Mouse (Mus musculus): ENCODE measurements at regions not wholly inside any gene's neighbourhood (a gene's known extent, or its start where the extent isn't known, plus 50 kb on each side); places are given as distances from the start of the nearest gene placed in this dataset.

DNA sequence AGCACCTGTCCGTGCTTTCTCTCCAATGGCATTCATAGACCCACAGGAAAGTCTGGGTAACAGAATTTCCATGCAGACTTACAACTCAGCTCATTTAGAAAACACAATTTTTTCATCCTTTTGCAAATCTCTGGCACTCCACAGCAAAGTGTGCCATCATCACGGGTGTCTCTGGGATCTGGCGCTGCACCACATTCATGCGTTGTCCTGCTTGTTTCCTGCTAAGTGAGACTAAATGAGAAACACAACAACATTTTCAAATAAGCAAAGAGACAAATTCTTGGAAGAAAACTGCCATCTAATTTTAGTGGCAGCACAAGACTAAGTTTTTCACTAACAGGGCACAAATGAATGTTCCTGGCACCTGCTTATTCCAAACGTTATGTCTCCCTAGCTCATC is 156.9 kb downstream of the Rps29 start:
- no peak overlapping the region for H3K4me3 ChIP-seq (replicated peaks)
- H3K4me2 ChIP-seq = no peak overlapping the region
- no peak for ATAC-seq (ENCODE audit: low FRiP score)
- H3K27ac ChIP-seq (replicated peaks) = no peak overlapping the region
- H3K9ac ChIP-seq (replicated peaks) = no peak overlapping the region
- H3K36me3 ChIP-seq = no peaks in the 10 kb centered on the region
- H3K27me3 ChIP-seq (replicated peaks) = no peaks in the 10 kb centered on the region
- WGBS = 74% methylated on average over 5 of the region's 5 CpGs
- no peaks in the 10 kb centered on the region for H3K9me3 ChIP-seq (replicated peaks)
- H3K4me1 ChIP-seq = no peaks in the 10 kb centered on the region

DNA sequence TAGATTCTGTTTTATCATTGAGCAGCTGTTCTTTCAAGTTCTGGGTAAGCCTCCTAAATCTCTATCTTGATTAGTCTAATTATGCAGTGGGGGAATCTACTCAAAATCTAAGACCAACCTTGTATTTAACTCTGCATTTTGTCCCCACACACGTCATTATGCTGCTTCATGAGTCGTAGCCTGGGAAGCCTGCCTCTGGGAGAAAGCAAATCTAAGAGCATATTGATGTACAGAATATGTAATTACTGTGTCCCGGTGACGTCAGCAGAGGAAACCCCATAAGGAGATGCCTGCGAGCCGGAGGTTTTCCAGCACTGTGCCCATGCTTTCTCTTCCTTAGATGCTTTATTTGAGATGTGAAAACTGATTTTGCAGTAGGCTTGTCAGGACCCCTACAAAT is 161.7 kb downstream of the Rps29 start:
- peak; percentile 77; the same call in 1 of the 2 replicates for ATAC-seq (ENCODE audit: low FRiP score)

DNA sequence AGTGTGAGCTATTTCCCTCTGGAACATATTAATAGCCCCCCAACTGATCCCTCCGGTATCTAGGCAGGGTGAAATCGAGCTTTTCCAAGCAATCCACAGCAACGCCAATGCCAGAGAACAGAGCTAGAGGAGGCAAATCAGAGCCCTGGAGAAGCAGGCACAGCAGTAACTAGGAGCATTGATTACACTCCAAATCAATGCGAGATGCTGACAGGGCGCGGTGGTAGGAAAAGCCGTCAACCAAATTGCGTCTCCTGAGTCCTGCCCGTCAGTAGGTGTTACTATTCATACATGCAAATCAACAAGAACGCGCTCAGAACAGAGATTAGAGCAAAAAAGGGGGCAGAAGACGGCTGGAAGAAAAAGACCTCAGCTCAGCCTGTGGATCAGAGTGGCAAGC is 162.2 kb downstream of the Rps29 start:
- H3K36me3 ChIP-seq = no peaks in the 10 kb centered on the region
- 48% methylated on average over 12 of the region's 12 CpGs for WGBS
- H3K27me3 ChIP-seq (replicated peaks) = no peaks in the 10 kb centered on the region
- H3K9me3 ChIP-seq (replicated peaks) = no peaks in the 10 kb centered on the region
- no peak overlapping the region for H3K9ac ChIP-seq (replicated peaks)
- no peaks in the 10 kb centered on the region for H3K4me1 ChIP-seq
- H3K4me3 ChIP-seq (replicated peaks) = peak overlapping the region; percentile 19
- peak overlapping the region; percentile 54 for H3K27ac ChIP-seq (replicated peaks)
- ATAC-seq (ENCODE audit: low FRiP score) = peak; percentile 77; the same call in 1 of the 2 replicates
- peak overlapping the region; percentile 43 for H3K4me2 ChIP-seq

More for the DNA sequence above, 161.7 kb downstream of the Rps29 start:
- H3K36me3 ChIP-seq = no peaks in the 10 kb centered on the region
- no peak overlapping the region for H3K9ac ChIP-seq (replicated peaks)
- no peaks in the 10 kb centered on the region for H3K4me1 ChIP-seq
- 36% methylated on average over 6 of the region's 6 CpGs for WGBS
- H3K27ac ChIP-seq (replicated peaks) = no peak overlapping the region
- no peaks in the 10 kb centered on the region for H3K9me3 ChIP-seq (replicated peaks)
- H3K4me2 ChIP-seq = peak overlapping the region; percentile 43
- no peak overlapping the region for H3K4me3 ChIP-seq (replicated peaks)
- no peaks in the 10 kb centered on the region for H3K27me3 ChIP-seq (replicated peaks)

DNA sequence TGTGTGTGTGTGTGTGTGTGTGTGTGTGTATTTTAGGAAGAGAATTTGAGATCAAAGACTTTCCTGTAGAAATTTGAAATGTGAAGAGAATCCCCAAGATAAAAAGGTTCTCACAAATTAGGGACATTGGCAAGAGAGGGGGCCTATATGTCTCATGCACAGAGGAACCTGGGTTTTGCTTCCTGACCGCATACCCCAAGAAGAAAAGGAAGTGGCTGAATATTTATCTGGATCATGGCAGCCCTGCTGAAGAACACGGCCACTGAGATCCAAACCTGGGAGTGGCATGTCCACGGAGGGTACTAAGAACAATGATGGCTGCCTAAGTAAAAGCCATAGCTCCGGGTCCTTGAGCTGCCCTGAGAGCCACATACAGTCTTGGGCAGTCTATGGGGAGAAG is 178.3 kb downstream of the Rps29 start:
- H3K27ac ChIP-seq (replicated peaks) = no peak overlapping the region
- WGBS = 89% methylated on average over 4 of the region's 4 CpGs
- ATAC-seq (ENCODE audit: low FRiP score) = no peak
- no peak overlapping the region for H3K4me2 ChIP-seq
- H3K4me1 ChIP-seq = no peaks in the 10 kb centered on the region
- no peaks in the 10 kb centered on the region for H3K36me3 ChIP-seq
- H3K4me3 ChIP-seq (replicated peaks) = no peak overlapping the region
- H3K27me3 ChIP-seq (replicated peaks) = no peaks in the 10 kb centered on the region
- no peak overlapping the region for H3K9ac ChIP-seq (replicated peaks)
- H3K9me3 ChIP-seq (replicated peaks) = no peaks in the 10 kb centered on the region

DNA sequence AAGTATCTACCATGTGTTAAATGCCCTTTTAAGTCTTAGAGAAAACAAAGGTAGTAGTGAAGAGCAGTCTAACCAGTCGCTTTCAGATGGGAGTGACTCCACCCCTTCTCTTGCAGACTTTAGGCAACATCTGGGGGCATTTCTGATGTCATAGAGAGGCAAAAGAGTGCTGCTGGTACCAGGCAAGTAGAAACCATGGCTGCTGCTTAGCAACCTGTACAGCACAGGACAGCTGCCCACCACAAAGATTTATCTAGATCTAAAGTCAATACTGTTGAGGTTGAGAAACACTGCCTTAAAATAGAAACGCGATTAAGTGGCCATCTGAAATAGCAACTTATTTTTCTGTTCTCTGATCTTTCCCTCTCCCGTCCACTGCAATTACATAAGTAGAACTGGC is 178.8 kb downstream of the Rps29 start:
- Histone ChIP-seq H3K4me3 (replicated peaks) (no peak overlapping the region), H3K9me3 (replicated peaks) (no peaks in the 10 kb centered on the region), H3K9ac (replicated peaks) (no peak overlapping the region), H3K27ac (replicated peaks) (no peak overlapping the region), H3K4me1 (no peaks in the 10 kb centered on the region), H3K36me3 (no peaks in the 10 kb centered on the region), H3K4me2 (no peak overlapping the region), H3K27me3 (replicated peaks) (no peaks in the 10 kb centered on the region)
- ATAC-seq (ENCODE audit: low FRiP score) = no peak
- WGBS = 85% methylated on average over 4 of the region's 4 CpGs

DNA sequence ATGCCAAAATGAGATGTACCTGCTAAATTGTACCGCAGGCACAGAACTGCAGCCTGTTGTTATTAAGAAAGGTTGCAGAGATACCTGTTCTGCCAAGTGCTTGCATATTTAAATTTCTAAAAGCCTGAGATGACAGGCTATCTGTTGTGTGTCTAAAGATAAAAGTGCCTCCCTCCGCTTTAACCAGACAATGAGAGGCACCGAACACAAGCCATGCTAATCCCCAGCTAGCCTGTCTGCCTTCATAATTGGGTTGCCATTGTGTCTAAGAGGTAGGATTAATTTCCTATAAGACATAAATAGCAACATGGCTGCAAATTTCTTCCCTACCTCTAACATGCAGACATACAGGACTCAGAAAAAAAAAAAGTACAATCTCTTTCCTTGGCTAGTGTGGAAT is 179.8 kb downstream of the Rps29 start:
- no peak overlapping the region for H3K4me3 ChIP-seq (replicated peaks)
- H3K27ac ChIP-seq (replicated peaks) = no peak overlapping the region
- WGBS = 86% methylated on average over 3 of the region's 3 CpGs
- H3K4me2 ChIP-seq = no peak overlapping the region
- H3K9ac ChIP-seq (replicated peaks) = no peak overlapping the region
- H3K4me1 ChIP-seq = no peaks in the 10 kb centered on the region
- no peaks in the 10 kb centered on the region for H3K27me3 ChIP-seq (replicated peaks)
- ATAC-seq (ENCODE audit: low FRiP score) = no peak
- no peaks in the 10 kb centered on the region for H3K36me3 ChIP-seq
- H3K9me3 ChIP-seq (replicated peaks) = no peaks in the 10 kb centered on the region

DNA sequence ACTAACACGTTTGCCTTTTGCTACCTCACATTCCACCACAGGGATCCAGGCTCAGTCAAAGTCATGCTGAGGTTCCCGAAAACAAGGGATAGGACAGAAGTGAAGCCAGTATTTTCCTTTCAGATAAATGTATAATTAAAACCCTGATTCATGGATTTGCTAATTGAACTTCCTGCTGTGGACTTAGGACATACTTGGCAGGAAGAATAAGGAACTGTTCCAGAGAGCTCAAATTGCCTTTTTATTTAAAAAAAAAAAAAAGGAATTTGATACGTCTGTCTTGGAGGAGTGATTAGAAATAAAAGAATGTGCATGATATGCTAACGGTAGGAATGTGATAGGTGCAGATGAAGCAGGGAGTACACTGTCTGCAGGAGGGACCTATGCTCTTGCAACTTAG is 181.7 kb downstream of the Rps29 start:
- no peak overlapping the region for H3K4me2 ChIP-seq
- WGBS = 73% methylated on average over 4 of the region's 4 CpGs
- no peaks in the 10 kb centered on the region for H3K27me3 ChIP-seq (replicated peaks)
- H3K4me1 ChIP-seq = no peaks in the 10 kb centered on the region
- H3K9ac ChIP-seq (replicated peaks) = no peak overlapping the region
- ATAC-seq (ENCODE audit: low FRiP score) = no peak
- H3K4me3 ChIP-seq (replicated peaks) = no peak overlapping the region
- no peaks in the 10 kb centered on the region for H3K36me3 ChIP-seq
- no peaks in the 10 kb centered on the region for H3K9me3 ChIP-seq (replicated peaks)
- no peak overlapping the region for H3K27ac ChIP-seq (replicated peaks)

DNA sequence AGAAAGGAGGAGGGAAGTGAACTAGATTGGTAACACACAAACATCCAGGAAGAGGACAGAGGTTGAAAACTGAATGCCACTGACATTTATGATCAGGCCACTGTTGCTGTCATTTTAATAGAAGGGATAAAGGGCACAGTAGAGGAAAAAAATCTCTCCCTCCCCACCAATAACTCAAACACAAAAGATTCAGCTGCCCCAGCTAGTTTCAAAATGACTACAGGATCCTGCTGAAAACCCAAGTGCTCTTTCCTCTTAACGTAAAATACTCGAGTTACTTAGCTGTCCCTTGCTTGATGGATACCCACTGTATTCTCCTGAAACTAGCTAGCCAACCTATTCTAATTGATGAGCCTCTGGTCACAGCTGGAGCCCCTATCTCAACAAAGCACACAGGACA is 211.7 kb downstream of the Rps29 start:
- Histone ChIP-seq H3K36me3 (no peaks in the 10 kb centered on the region), H3K9me3 (replicated peaks) (no peaks in the 10 kb centered on the region), H3K4me3 (replicated peaks) (no peak overlapping the region), H3K4me1 (no peaks in the 10 kb centered on the region), H3K9ac (replicated peaks) (no peak overlapping the region), H3K4me2 (no peak overlapping the region), H3K27me3 (replicated peaks) (no peaks in the 10 kb centered on the region), H3K27ac (replicated peaks) (no peak overlapping the region)
- WGBS = 73% methylated on average over 2 of the region's 2 CpGs
- ATAC-seq (ENCODE audit: low FRiP score) = no peak

DNA sequence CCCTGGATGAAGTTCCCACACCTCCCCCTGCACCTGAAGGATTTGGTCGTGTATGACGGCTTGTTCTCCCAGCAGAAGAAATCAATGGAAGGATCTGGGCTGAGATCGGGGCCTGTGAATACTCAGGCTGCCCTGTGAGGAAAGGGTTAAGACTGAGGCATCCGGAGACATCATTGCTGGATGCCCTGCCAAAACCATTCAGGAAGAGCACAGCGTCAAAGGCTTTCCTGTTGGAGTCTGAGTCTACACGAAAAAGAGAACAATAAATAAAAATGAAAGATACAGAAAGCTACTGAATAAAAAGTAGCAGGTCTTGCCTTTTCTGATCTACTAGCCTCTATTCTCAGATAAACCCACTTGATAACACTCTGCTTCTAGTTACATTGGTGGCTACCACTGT is 248.4 kb downstream of the Rps29 start:
- no peak overlapping the region for H3K27ac ChIP-seq (replicated peaks)
- no peaks in the 10 kb centered on the region for H3K36me3 ChIP-seq
- H3K9me3 ChIP-seq (replicated peaks) = no peaks in the 10 kb centered on the region
- H3K27me3 ChIP-seq (replicated peaks) = no peaks in the 10 kb centered on the region
- H3K4me2 ChIP-seq = no peak overlapping the region
- WGBS = 41% methylated on average over 6 of the region's 6 CpGs
- no peak overlapping the region for H3K9ac ChIP-seq (replicated peaks)
- no peak overlapping the region for H3K4me3 ChIP-seq (replicated peaks)
- ATAC-seq (ENCODE audit: low FRiP score) = no peak
- H3K4me1 ChIP-seq = no peaks in the 10 kb centered on the region

DNA sequence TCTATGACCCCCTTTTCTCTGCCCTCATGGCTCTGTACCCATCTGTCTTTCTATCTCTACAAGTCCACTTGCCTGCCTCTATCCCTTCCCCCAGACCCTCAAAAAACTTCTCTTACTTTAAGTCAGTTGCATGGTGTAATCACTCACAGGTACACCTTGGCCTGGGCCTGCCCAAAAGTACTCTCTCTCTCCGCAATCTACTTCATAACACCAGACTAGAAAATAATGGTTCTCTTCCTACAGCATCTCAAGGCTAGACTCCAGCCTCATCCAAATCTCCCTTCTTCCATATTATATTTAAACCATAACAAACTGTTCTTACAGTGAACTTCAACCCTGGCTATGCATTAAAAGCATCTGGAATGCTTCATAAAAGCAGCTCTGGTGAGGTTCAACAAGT is 254.2 kb downstream of the Rps29 start:
- H3K36me3 ChIP-seq = no peaks in the 10 kb centered on the region
- H3K27ac ChIP-seq (replicated peaks) = no peak overlapping the region
- H3K4me1 ChIP-seq = no peaks in the 10 kb centered on the region
- H3K9ac ChIP-seq (replicated peaks) = no peak overlapping the region
- no peak overlapping the region for H3K4me3 ChIP-seq (replicated peaks)
- ATAC-seq (ENCODE audit: low FRiP score) = no peak
- no peaks in the 10 kb centered on the region for H3K27me3 ChIP-seq (replicated peaks)
- H3K9me3 ChIP-seq (replicated peaks) = no peaks in the 10 kb centered on the region
- 97% methylated on average over 1 of the region's 1 CpGs for WGBS
- H3K4me2 ChIP-seq = no peak overlapping the region

DNA sequence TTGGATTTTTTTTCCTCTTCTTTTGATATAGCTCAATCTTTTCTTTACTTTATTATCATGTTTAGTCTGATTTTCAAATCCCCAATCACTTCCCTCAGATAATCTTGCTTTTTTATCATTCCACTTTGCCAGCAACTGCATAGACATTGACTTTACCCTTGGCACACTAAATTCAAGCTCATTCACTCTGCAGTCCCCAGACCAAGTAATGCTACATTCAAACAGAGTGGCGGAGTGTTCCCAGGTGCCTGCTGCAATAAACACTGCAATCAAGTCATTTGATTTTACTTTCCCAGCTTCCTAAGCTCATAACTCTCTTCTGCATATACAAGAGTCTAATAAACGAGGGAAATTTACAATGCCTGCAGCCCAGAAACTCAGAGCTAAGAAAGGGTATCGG is 269.8 kb downstream of the Rps29 start:
- H3K4me3 ChIP-seq (replicated peaks) = no peak overlapping the region
- no peaks in the 10 kb centered on the region for H3K36me3 ChIP-seq
- no peaks in the 10 kb centered on the region for H3K4me1 ChIP-seq
- H3K4me2 ChIP-seq = no peak overlapping the region
- 33% methylated on average over 3 of the region's 3 CpGs for WGBS
- ATAC-seq (ENCODE audit: low FRiP score) = peak; percentile 76
- no peaks in the 10 kb centered on the region for H3K9me3 ChIP-seq (replicated peaks)
- H3K27me3 ChIP-seq (replicated peaks) = no peaks in the 10 kb centered on the region
- H3K27ac ChIP-seq (replicated peaks) = no peak overlapping the region
- H3K9ac ChIP-seq (replicated peaks) = no peak overlapping the region

DNA sequence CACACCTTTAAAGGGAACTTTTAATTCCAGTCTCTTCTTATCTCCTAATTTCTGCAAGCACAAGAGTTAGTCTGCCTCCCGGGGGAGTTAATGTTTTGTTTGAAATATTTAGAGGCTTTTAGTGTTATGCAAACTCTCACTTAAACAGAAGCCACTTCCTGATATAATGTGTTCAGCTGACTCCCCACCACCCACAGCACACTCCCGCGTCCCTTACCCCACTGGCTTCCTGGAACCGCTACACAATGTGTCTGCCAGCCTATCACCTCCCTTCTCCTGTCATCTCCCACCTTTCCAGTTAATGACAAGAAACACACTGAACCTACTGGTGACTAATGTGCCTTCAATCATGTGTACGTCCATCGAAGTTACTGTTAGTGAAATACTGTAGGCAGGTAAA is 276.5 kb downstream of the Rps29 start:
- Histone ChIP-seq H3K4me1 (no peaks in the 10 kb centered on the region), H3K4me2 (no peak overlapping the region), H3K27ac (replicated peaks) (no peak overlapping the region), H3K9ac (replicated peaks) (no peak overlapping the region), H3K4me3 (replicated peaks) (no peak overlapping the region), H3K27me3 (replicated peaks) (no peaks in the 10 kb centered on the region), H3K36me3 (no peaks in the 10 kb centered on the region), H3K9me3 (replicated peaks) (no peaks in the 10 kb centered on the region)
- 86% methylated on average over 6 of the region's 6 CpGs for WGBS
- ATAC-seq (ENCODE audit: low FRiP score) = no peak

DNA sequence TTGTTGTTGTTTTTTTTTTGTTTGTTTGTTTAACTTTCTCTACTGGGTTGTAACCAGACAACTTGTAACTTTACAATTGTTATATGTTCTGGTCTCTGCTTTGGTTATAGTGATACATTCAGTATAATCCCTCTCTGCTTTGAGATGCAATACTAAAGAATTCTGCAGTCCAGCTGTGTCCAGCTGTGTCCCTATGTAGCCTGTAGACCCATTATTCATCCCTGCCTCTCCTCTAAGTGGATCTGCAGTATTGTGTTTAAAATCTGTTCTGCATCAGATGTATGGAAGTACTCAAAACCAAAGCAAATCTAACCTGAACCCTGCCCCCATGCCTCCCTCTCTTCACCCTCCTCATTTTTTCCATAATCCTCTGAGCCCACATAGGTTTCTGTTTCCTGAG is 279.6 kb downstream of the Rps29 start:
- H3K27me3 ChIP-seq (replicated peaks) = no peaks in the 10 kb centered on the region
- no peaks in the 10 kb centered on the region for H3K9me3 ChIP-seq (replicated peaks)
- H3K4me1 ChIP-seq = no peaks in the 10 kb centered on the region
- H3K27ac ChIP-seq (replicated peaks) = no peak overlapping the region
- H3K4me3 ChIP-seq (replicated peaks) = no peak overlapping the region
- no peak for ATAC-seq (ENCODE audit: low FRiP score)
- no peak overlapping the region for H3K9ac ChIP-seq (replicated peaks)
- no peak overlapping the region for H3K4me2 ChIP-seq
- H3K36me3 ChIP-seq = no peaks in the 10 kb centered on the region

Measured in neural tube, embryonic 15.5 days (tissue).